Mouse (Mus musculus): ENCODE measurements at regions not wholly inside any gene's neighbourhood (a gene's known extent, or its start where the extent isn't known, plus 50 kb on each side); places are given as distances from the start of the nearest gene placed in this dataset.

DNA sequence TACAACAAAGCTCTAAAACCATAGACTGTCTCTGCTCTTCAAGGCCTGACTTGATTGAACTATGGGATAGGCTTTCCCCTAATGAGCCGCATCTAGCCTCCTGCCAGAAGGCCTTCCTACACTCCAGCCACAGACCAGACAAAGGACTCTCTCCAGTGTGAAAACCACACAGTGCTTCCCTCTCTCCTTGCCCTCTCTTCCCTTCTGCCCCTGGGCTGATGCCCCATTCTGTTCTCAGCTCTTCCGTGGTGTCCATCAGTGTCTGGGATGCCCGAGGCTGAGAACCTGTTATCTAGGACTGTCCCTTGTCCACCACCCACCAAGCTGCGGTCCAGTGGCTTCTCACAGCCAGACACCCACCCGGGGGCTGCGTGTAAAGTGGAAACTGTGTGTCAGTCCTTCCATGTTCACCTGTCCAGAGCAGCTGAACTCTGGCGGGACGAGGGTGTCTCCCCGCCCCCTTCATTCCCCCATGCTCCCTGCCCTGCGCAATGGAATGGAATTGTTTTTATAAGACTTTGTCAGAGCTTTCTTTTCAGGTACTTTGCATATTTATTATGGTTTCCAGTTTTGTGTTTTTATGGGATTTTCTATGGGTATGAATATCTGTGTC lies 856.4 kb downstream of the Stpg2 start:
- DNase-seq: no peak

DNA sequence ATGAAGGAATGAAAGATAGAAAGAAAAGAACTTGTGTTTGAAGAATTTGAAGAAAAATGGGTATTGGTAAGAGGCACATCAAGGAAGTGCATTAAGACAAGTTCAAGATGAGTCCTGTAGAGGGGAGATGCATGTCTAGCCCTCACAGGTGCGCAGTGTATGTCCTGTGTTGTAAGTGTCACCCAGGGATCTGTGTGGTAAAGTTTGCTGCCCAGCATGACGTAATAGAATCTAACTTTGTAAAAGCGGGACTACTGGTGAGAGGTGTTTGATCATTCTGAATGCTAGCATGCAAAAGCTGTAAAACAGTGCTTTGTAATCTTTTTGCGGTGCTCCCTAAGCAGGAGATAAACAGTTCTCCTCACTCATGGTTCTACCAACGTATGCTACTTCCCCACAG lies 857.4 kb downstream of the Stpg2 start:
- DNase-seq: no peak

DNA sequence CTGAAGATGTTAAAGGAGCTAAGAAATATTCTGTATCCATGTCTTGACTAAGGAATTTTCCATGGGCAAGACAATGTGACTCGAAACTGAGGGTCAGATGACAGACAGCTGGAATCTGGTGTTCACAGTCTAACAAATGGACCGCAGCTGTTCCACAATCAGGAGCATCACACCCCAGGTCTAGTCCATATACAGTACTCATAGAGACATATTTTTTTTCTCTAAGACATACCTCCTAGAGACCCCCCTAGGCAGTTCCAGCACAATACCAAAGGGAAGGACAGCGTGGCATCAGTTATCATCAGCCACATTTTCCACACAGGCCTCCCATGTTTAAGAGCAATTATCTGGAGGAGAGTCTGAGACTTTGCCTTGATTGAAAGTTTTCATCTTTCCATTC lies 878.8 kb downstream of the Stpg2 start:
- DNase-seq: no peak

DNA sequence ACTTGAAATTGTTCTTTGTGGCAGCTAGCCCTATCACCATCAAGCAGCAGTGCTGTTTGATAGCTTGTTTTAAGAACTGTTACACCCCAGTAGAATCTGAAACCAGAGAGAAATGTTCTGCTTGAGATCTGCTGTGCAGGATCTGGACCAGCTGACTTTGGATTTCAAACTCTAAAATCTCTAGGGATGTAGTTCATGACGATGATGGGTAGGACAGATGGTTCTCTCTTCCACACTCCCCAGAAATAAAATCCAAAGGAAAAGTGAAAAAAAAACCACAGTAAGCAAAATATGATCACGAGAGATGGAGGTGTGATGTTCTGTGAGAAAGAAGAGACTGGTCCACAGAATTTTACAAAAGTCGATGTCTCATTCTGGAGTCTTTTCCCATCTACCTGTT lies 879.9 kb downstream of the Stpg2 start:
- DNase-seq: no peak

DNA sequence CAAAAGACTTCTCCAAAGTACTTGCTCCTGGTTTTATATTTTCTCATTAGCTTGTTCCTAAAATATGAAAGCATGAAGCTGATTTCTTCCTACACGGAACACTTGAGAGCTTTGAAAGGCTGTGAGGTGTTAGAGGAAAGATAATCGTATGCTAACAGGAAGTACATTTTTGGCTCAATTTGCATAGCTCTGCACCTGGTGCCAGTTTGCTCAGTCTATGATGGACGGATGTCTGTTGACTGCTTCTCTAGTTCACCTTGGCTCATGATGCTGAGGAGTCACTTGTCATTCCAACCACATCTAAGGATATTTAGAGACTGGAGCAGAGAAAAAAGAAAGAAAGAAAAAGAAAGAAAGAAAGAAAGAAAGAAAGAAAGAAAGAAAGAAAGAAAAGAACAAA lies 882.5 kb downstream of the Stpg2 start:
- no peak for DNase-seq

DNA sequence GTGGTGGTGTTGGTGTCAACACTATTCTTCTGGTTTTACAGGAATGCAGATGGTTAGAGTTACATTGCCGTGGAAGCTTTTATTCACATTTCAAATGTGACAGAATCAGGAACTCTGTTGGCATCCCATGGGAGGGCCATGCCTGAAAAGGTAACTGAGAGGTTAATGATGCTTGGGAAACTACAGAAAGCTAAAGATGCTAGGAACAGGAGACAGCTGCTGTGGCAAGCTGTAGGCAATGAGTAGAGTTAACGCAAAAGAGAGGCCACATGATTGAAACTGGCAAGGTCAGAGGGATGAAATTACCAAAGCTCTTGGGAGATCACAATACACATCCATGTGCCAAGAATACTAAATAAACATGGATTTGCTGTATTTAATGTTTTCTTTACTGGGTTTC lies 886.4 kb downstream of the Stpg2 start:
- DNase-seq: no peak

DNA sequence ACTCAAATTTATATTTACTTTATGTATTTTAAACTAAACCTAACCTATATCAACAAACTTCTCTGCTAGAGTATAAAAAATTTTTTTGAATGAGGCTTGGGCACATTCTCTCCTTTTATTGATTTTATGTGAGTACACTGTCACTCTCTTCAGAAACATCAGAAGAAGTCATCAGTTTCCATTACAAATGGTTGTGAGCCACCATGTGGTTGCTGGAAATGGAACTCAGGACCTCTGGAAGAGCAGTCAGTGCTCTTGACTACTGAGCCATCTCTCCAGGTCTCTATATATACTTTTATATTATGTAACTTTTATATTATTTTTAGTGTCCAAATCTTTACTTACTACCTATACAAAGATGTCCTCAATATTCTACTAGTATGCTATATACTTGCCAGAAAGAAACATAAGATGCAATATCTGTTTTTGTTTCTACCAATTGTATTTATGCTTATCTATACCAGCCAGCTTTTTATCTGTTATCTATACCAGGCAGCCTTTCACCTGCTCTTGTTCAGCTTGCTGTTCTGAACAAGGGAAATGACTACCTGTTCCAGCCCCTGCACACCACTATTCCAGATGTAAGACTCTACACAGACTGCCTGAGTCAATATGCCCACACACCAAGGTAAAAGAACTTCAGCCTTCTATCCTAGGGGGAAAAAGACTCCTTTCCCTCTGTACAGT lies 891.5 kb downstream of the Stpg2 start:
- DNase-seq: no peak

DNA sequence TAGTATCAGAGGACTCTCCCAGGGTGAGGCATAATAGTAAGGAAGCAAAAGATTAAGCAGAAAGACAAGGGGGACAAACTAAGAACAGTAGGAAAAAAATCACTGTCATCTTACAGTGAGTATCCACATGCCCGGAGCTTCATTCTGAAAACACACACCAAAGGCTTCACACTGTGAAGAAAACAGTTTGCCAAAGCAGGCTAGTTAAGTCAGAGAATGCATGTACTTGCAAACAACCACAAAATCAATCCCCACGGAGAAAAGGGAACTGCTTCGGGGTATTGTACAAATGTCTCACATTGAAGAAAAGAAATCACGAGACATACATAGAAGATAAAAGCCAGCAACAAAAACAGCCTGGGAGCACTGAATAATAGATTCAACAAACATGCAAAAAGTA lies 903.9 kb downstream of the Stpg2 start:
- no peak for DNase-seq

DNA sequence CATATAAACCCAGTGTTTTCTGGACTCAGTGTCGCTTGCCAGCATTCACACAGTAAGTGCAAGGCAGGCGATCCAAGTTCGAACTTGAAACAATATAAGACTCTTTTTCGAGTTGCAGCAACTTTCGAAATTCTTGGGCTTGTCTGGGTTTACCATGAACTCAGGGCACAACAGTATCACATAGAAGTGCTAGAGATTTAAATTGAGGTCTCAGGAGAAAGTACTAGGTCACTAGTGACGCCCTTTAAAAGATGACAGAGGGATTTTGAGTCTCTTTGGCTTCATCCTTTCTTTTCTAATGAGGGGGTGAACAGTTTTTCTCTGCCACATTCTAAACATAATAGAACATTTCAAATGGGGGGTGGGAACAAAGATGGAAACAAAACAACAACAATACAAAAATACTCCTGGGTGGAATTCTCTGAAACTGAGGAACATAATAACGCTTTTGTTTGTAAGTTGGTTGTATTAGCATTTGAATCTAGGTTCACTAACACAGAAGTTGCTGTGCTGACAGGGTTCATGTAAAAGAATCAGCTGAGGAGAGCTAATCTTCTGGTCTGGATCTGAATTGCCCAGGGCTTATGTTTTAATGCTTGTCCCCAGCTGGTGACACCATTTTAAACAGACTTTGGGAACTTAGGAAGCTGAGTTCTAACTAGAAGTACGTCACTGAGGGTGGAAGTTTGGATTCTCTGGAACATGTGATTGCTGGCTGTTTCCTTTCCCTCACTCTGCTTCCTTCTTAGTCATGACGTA lies 906.1 kb downstream of the Stpg2 start:
- DNase-seq: no peak

DNA sequence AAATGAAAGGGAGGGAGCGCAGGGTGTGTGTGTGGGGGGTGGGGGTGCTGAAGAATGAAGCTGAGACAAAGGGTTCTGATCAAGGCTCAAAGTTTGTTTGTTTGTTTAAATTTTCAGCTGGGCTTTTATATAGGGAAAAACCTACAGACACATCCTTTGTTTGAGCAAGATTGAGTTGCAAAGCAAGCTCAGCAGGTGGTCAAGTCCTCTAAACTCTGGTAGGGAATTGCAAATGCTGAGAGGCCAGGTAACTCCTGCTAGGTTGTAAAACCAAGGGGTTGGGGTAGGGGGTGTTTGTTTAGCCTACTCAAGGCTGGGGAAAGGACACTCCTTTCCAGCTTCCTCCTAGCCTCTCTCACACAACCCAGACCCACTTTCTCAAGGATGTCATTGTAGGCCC lies 909.6 kb downstream of the Stpg2 start:
- DNase-seq: no peak

DNA sequence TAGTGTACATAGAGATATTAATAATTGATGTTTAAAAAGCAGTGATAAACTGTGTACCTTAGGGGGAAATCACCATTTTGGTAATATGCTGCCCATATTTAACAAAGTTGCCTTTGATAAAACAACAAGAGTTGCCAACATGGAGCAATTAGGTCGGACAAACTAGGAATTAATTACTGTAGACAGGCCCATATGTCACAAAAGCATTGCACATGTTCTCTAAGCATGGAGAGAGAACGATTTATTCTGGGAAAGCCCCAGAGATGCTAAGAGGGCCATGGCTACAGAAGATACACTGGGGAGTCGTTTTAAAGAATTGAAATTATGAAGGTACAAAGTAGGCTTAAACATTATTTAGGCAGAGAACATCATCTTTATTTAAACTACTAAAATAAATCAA lies 921.8 kb downstream of the Stpg2 start:
- no peak for DNase-seq

DNA sequence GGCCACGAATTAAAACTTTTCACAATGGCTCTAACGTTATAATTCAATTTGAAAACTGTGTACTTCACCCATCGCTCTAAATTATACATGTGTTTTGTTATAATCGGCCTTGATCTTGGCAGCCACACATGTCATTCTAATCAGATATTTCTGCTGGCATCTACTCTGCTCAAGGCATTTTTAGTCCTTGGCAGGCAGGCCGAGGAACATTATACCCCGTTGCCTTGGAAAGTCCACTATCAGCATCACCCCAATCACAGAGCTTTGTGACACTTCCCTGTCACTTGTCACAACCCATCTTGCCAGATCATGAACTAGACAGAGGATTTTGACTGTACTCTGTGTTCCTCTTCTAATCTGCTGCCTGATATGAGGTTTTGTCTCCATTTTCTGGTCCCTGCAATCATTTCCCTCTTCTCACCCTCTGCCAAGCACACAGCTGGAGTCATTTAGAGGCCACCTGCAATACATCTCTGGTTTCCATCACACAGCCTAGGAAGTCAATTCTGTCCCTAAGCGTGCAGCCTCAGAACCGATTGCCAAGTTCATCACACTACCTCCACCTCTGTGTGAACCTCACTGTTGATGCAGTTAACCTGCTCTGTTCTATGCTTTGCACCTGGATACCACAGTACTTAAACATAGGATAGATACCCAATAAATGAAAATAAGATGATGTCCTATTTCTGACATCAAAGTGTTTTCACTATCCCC lies 923.7 kb downstream of the Stpg2 start:
- no peak for DNase-seq

DNA sequence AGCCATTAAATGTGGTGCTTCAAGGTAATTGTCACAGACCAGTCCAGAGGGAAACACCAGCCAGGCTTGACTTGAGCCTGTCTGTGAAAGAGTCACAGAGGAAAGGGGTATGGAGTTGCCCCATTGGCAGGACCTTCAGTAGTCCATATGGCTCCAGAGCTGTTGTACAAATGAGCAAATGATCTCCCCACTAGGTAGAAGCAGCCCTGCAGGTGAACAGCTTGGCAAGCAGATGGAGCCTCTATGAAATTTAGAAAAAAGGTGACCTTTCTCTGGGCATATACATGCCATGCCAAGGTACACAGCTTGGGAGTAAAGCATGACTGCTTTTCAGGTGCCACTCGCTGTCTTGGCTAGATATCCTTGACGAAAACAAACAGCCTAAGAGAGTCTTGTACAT lies 938.4 kb downstream of the Stpg2 start:
- DNase-seq: no peak

DNA sequence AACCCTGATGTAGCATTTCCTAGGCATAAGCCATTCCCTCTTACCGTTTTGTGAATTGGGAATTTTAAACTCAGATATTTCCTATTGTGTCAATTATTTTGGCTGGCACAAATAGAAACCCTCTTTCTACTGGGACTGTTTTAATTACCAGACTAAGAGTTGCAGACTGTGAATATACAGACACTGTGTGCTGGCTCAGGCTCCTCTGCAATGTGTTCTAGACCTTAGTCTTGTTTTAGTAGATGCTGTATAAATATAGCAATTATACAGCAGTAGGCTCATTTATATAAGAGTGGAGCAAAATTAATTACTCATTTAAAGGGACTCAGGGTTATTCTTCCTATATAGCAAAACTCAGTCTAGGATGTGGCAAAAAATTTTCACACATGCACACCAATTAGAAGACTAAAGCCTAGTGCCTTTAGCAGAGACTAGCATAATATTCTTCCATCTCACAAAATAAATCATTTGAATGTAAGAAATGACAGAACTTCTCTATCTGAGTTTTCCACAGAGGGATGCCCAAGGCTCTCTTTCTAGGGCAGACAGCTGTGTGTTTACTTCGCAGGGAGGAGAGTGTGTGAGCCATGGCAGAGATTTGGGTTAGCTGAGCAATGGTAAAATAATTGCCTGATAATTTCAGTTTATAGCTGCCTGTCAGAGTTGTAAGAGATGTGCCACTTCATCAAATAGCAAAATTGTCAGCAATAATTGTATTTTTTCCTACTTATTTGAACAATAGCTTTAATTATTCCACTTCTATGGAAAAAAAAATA lies 941.9 kb downstream of the Stpg2 start:
- DNase-seq: no peak

DNA sequence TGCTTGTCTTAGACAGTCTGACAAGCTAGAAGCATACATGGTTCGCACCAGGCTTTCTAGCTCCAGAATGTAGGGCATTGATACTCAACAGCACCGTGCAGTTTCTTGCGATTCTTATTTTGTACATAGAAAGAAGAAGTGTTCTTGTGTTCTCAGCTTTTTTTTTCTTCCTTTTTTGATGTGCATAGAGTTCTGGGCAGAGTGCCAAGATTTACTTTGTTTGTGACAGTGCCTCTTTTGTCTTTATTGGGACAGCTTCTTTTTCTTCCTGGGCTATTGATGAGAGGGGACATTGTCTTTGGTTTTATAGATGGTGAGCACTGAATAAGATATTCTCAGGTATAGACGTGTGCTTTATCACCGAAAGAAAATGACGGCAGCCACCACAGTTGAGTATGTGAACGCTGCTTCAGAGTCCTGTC lies 945.0 kb downstream of the Stpg2 start:
- no peak for DNase-seq

DNA sequence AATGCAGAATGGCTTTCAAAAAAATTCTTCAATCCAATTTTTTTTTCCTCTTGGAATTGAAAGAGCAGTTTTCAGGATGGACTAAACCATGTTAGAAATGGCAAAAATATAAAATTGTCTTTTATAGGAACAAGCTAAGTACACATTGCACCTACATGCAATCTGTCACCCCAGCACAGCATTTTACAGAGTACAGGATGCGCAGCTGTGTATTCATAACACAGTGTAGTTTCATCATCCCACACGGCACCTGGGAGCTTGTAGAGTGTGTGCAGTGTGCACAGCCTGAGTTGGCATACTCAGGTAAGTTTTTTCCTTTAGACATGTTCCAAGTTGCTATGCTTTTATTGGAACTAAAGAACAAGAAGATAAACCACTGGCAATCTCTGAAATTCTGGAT lies 974.0 kb downstream of the Stpg2 start:
- peak; percentile 7 for DNase-seq

DNA sequence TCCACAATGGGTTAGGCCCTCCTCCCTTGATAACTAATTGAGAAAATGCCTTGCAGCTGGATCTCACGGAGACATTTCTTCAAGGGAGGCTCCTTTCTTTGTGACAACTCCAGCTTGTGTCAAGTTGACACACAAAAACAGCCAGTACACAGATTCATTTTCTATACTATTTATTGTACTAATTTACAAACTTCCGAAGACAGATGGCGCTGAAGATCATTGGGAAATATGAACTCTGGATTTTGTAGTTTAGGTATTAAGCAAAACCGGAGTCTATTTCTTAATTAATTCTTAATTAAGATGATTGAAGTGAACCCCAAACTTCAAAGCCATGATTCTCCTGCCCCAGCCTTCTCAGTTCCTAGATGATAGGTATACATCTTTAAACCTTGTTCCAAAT lies 977.2 kb downstream of the Stpg2 start:
- no peak for DNase-seq

DNA sequence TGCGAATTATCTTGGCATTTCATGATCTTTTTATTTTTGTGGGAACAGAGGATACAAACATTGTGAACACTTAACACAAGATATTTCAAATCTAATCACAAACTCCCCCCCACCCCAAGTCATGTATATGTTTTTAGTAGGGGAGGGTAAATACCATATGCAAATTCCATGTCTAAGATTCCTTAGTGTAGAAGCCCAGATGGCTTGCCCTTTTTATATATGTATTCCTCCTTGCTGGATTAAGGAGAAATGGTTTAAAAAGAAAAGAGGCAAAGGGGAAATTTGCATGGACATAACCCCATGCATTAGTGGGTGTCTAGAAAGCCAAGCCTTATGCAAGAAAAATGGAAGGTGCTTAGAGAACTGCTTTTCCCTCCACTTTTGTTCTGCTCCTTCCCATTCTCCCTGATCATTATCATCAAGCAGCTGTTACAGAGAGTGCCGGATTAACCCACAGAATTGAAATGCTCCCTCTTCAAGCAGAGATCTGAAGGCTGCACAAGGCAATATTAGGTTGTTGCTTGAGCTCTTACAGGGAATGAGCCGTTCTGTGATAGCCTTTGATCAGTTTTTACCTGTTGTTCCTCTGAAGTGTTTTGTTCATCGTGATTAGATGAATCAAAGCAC lies 979.5 kb downstream of the Stpg2 start:
- DNase-seq: no peak

DNA sequence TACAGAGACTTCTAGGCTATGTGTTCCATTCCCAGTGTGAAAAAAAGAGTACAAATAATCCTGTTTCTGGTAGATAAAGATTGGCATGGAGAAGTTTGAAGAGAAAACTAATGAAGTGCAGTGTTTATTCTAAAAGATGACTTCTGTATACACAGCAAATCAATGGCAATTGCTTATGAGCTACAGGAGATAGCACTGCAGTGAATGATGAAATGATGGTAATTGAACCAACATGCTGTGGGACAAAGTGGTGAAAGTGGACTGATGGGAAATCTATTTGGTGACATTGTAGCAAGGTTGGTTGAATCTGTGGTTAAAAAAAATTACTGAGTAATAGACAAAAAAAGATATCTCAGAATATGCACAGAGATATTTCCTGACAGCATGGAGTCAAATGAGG lies 1000.4 kb downstream of the Stpg2 start:
- DNase-seq: no peak

DNA sequence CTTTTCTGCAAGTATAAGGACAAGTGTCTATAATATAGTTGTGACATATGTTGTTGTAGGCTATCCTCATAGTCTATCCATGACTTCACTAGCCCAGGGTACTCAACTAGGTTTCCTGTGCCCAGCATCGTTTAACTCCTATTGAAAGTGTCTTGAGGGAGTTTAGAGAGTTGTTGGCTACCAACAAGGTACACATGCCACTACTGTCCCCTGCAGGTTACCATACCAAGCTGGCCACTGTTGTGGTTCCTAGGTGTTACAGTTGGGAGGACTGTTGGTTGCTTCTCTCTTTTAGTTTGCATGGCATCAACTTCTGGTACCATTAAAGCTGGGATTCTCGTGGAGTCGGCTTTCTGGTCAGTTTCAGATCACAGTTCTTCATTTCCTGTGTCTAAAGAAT lies 990.7 kb downstream of the Pdha2 start:
- DNase-seq: no peak

DNA sequence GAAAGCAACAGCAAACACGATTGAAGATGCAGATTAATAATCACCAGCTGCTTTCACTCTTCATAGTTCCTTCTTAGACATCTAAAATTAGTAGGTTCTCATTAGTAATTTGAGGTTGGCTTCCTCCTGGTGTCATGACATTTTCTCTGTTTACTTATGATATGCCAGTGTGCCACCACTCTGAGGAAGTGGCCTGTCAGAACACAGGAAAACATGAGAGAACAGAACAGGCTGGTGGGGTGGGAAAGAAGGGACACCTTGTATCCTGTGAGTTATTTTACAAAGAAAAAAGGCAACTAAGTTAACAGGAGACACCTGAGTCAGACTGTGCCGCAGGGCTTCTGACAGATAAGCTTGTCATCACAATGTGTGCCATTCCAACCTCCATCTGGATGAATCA lies 981.4 kb downstream of the Pdha2 start:
- DNase-seq: no peak

DNA sequence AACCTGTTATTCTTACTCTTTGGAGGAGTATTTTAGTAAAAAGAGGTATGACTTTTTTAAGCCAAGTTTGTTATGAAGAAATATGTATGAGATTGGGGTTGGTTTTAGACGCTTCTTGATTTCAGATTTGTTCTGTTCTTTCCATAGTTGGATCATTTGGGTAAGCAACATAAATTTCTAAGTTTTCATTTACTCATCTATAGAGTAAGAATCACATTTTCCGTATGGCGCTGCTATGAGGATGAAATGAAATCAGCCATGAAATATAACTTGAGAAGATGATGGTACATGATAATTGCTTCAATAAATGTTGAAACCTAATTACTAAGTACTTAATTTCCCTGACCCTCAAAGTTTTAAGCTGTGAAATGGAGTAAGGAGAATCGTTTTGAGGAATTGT lies 979.0 kb downstream of the Pdha2 start:
- DNase-seq: no peak

DNA sequence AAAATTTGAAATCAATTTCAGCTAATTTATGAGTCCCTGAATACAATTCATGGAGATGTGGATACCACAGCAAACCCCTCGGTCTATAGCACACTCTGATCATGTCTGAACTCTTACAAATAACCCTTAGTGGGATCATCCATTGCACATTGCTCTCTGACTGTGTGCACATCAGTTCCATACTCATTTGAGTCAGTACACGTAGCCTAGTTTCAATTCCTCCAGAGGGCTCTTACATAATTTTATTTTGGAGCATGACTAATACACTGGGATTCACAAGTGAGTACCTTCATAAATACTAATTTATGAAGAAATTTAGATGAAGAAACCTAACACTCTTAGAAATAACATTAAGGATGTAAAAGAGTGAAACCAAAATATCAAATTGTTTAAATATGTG lies 978.3 kb downstream of the Pdha2 start:
- DNase-seq: no peak

All from right cerebral cortex, postnatal 14 days (tissue).